Mouse (Mus musculus): ENCODE measurements around the gene Osbpl10.

GRCm38 (mm10) chr9:115096481-115096880, 118.1 kb downstream of the Osbpl10 start:
- TF ChIP-seq GABPA (IDR thresholded peaks at IDR 0.05; ENCODE audit: insufficient replicate concordance, low read depth, low read length) (no peak), SIN3A (IDR thresholded peaks at IDR 0.05; ENCODE audit: low read length) (no peak), CTCF (conservative IDR thresholded peaks at IDR 0.05 in 1 of 2, IDR thresholded peaks at IDR 0.05 in 1 of 2; ENCODE audit: low read depth in 2 of 2, low read length in 2 of 2) (no peak), CHD1 (IDR thresholded peaks at IDR 0.05; ENCODE audit: low read depth, low read length) (no peak), E2F4 (IDR thresholded peaks at IDR 0.05; ENCODE audit: insufficient replicate concordance, low read depth, low read length) (no peak), TCF12 (IDR thresholded peaks at IDR 0.05; ENCODE audit: low read depth, low read length) (no peak)

Data from CH12.LX (cell line).